Mouse (Mus musculus) midbrain, embryonic 15.5 days (tissue): ENCODE measurements around the gene Gm8108. TPM values are rescaled to one million over a fixed set of nuclear protein-coding genes. Genes with fewer than 3 reads are reported as not detected.
"Not testable (repeated sequence)": the region's sequence is repeated elsewhere in the genome, so short reads cannot be mapped to it uniquely, and the experiment has no call there.

Source experiments
- ATAC-seq: fragments of 200-750 bp; cut with Nextera tagmentation; replicated peaks from 2 replicates; pipeline ENCODE4 v1.8.0; 2017; ENCODE audit warnings: moderate TSS enrichment
- H3K27ac ChIP-seq: fragments of 300-500 bp; sonication (generic); 2 replicates; pipeline ENCODE4 v1.5.1; 2015; ENCODE audit warnings: mild to moderate bottlenecking, inconsistent platforms
- H3K27me3 ChIP-seq: fragments of 300-500 bp; sonication (generic); replicated peaks from 2 replicates; pipeline ENCODE4 v1.6.1; 2015; ENCODE audit warnings: inconsistent platforms
- H3K36me3 ChIP-seq: fragments of 300-500 bp; sonication (generic); replicated peaks from 2 replicates; pipeline ENCODE4 v1.6.1; 2015; ENCODE audit warnings: inconsistent platforms
- H3K4me1 ChIP-seq: fragments of 300-500 bp; sonication (generic); 2 replicates; pipeline ENCODE4 v1.6.1; 2015; ENCODE audit warnings: inconsistent platforms
- H3K4me2 ChIP-seq: fragments of 300-500 bp; sonication (generic); 2 replicates; pipeline ENCODE4 v1.6.1; 2015; ENCODE audit warnings: inconsistent platforms, mild to moderate bottlenecking, moderate library complexity
- H3K4me3 ChIP-seq: fragments of 300-500 bp; sonication (generic); 2 replicates; pipeline ENCODE4 v1.5.1; 2015; ENCODE audit warnings: mild to moderate bottlenecking, inconsistent platforms
- H3K9ac ChIP-seq: fragments of 300-500 bp; sonication (generic); 2 replicates; pipeline ENCODE4 v1.6.1; 2015; ENCODE audit warnings: mild to moderate bottlenecking, inconsistent platforms
- H3K9me3 ChIP-seq: fragments of 300-500 bp; sonication (generic); 2 replicates; pipeline ENCODE4 v1.6.1; 2016; ENCODE audit warnings: inconsistent platforms
- WGBS: fragments of 180-500 bp; shearing (Covaris S2); methylation state at CpG from one replicate; pipeline ENCODE4 v1.1.7; 2015; ENCODE audit warnings: mixed read lengths; 5-methylcytosine and 5-hydroxymethylcytosine counted together
- polyA plus RNA-seq: library from polyadenylated mRNA; unstranded; fragments of >200 nt; fragmentation: Nextera tagmentation; extraction: Ambion mirVana; gene quantifications from 2 replicates; pipeline ENCODE4 v1.2.1, GENCODE M21; 2015

Gm8108 gene
- polyA plus RNA-seq, result 5.3 TPM in 2 replicates

- not testable (repeated sequence) for H3K27ac ChIP-seq, H3K27me3 ChIP-seq, ATAC-seq, H3K4me1 ChIP-seq, H3K36me3 ChIP-seq, H3K9me3 ChIP-seq
- H3K9ac ChIP-seq, result peak within 1 kb of the TSS; percentile 47
- peak within 1 kb of the TSS; percentile 57 for H3K4me2 ChIP-seq
- H3K4me3 ChIP-seq, result peak within 1 kb of the TSS; percentile 46
- WGBS, result 2% methylated on average over 33 of the region's 37 CpGs
These were observed at the start of gene Gm8108 for GRCm38 (mm10) chr14:4110426-4110825. Gene Gm8108 (plus strand): TSS chr14:4110526.

- H3K9ac ChIP-seq, H3K4me3 ChIP-seq, H3K4me1 ChIP-seq, H3K36me3 ChIP-seq, H3K27ac ChIP-seq, H3K27me3 ChIP-seq, ATAC-seq, H3K4me2 ChIP-seq, H3K9me3 ChIP-seq: not testable (repeated sequence)
- WGBS, result 67% methylated on average over 3 of the region's 3 CpGs
These were observed 26.5 kb upstream of the Gm8108 start, which contains the start of gene Gm3115 for GRCm38 (mm10) chr14:4083820-4084219. Gene Gm3115 (plus strand): TSS chr14:4084120.

- not testable (repeated sequence) for H3K4me2 ChIP-seq, H3K9ac ChIP-seq, ATAC-seq, H3K4me3 ChIP-seq, H3K4me1 ChIP-seq, H3K27me3 ChIP-seq, H3K27ac ChIP-seq, H3K36me3 ChIP-seq, H3K9me3 ChIP-seq
- WGBS, result 94% methylated on average over 4 of the region's 4 CpGs
These were observed 31.3 kb downstream of the Gm8108 start for GRCm38 (mm10) chr14:4141646-4142045.

GRCm38 (mm10) chr14:4164730-4165129, 54.4 kb downstream of the Gm8108 start, which contains the start of gene Gm3127:
Gene Gm3127 (plus strand): TSS chr14:4165030.
- H3K27ac ChIP-seq, H3K4me2 ChIP-seq, H3K4me3 ChIP-seq, H3K9ac ChIP-seq, H3K9me3 ChIP-seq, H3K4me1 ChIP-seq, ATAC-seq, H3K36me3 ChIP-seq, H3K27me3 ChIP-seq: not testable (repeated sequence)
- 67% methylated on average over 1 of the region's 2 CpGs for WGBS

GRCm38 (mm10) chr14:4182030-4182429, 71.7 kb downstream of the Gm8108 start:
- ATAC-seq, H3K4me1 ChIP-seq, H3K9me3 ChIP-seq, H3K27me3 ChIP-seq, H3K36me3 ChIP-seq: not testable (repeated sequence)
- WGBS, result 2% methylated on average over 14 of the region's 14 CpGs
- H3K4me2 ChIP-seq, result peak overlapping the region; percentile 67
- 0 out of 2 replicates have a peak overlapping the region, but pooled peaks have one; percentile 50 for H3K27ac ChIP-seq
- H3K9ac ChIP-seq, result peak overlapping the region; percentile 44
- H3K4me3 ChIP-seq, result peak overlapping the region; percentile 46

Other genes with a start within 250 kb of the Gm8108 start
- not detected in 2 replicates for gene Gm2916, start 226.4 kb upstream of the Gm8108 start, polyA plus RNA-seq
- gene Gm3029, start 178.8 kb upstream of the Gm8108 start, polyA plus RNA-seq, result not detected in 2 replicates
- 0.75 and 2.6 TPM in 2 replicates for gene Gm3095, start 147.0 kb upstream of the Gm8108 start, polyA plus RNA-seq
- gene Gm3099, start 112.1 kb upstream of the Gm8108 start, polyA plus RNA-seq, result not detected in 2 replicates
- 3.5 and 4.3 TPM in 2 replicates for gene Gm5796, start 86.6 kb upstream of the Gm8108 start, polyA plus RNA-seq
- gene Gm3115, start 26.4 kb upstream of the Gm8108 start, polyA plus RNA-seq, result not detected in 2 replicates
- not detected in 2 replicates for gene Gm3127, start 54.5 kb downstream of the Gm8108 start, polyA plus RNA-seq
- gene Gm2974, start 72.0 kb downstream of the Gm8108 start, polyA plus RNA-seq, result 8.0 and 10.0 TPM in 2 replicates
- gene Gm3138, start 139.1 kb downstream of the Gm8108 start, polyA plus RNA-seq, result not detected in 2 replicates
- gene Gm3149, start 206.8 kb downstream of the Gm8108 start, polyA plus RNA-seq, result not detected in 2 replicates
- gene 2610042L04Rik, start 224.2 kb downstream of the Gm8108 start, polyA plus RNA-seq, result 6.4 and 7.9 TPM in 2 replicates